Mouse (Mus musculus): ENCODE measurements around the gene Arsa. TPM values are rescaled to one million over a fixed set of nuclear protein-coding genes. Genes with fewer than 3 reads are reported as not detected.
A peak's percentile ranks its signal among the peaks of the same experiment; 100 is the strongest.

The Arsa gene
- polyA plus RNA-seq, 1 experiment = 17.2 TPM

- Histone ChIP-seq H3K4me3 (ENCODE audit: insufficient read depth, low read depth, low read length) (peak overlapping the region; percentile 23; the same call in 1 of the 2 replicates), H3K4me1 (ENCODE audit: control insufficient read depth, insufficient read depth, insufficient read length, low read length) (no peaks in the 10 kb centered on the region; the same call in 1 of the 2 replicates), H3K27ac (replicated peaks; ENCODE audit: low read depth, low read length) (peak overlapping the region; percentile 98)
These were observed 50.5 kb downstream of the Arsa start for GRCm38 (mm10) chr15:89426716-89427115.

DNA sequence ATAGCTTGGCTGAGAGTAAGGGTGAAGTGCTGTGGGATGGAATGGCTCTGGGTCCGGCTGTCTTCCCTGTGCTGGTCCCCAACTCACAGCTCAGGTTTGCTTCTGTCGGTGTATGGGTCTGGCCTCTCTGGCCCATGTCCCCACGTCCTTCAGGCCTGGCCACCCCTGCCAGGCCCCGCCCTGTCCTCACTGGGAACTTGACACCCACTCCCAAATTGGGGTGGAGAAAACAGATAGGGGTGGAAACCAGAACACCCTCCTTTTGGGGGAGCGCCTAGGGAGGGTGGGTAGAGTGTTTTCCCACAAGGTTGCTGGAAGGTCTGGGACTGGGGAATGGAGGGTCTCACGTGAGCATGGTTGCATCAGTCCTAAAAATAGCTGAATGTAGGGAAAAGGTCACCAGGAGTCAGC is 51.5 kb downstream of the Arsa start, which contains the start of gene Cpt1b:
Gene Cpt1b (minus strand): TSS at position 153 of the 411 bp plus-strand sequence.
- Histone ChIP-seq H3K4me1 (ENCODE audit: control insufficient read depth, insufficient read depth, insufficient read length, low read length) (no peaks in the 10 kb centered on the region; the same call in 1 of the 2 replicates), H3K27ac (replicated peaks; ENCODE audit: low read depth, low read length) (peak within 1 kb of the TSS; percentile 98), H3K4me3 (ENCODE audit: insufficient read depth, low read depth, low read length) (peak within 1 kb of the TSS; percentile 75)

DNA sequence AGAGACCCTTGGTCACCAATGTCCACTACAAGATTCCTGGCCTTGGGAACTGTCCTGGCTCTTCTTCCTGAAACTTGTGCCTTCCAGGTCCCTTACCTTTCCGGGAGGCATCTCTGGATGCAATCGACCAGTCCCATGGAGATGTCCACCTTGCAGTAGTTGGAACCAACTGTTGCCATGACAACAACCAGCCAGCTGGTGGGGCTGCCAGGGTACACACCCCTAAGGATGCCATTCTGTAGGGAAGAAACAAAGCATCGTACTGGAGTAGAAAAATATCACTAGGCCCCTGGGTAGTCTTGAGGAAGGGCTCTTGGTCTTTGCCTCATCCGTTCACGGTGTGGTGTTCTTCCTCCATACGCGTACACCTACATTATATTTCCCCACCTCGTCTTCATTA is 52.6 kb downstream of the Arsa start:
- H3K4me3 ChIP-seq (ENCODE audit: insufficient read depth, low read depth, low read length) = peak overlapping the region; percentile 75
- peaks cover 5% of the 10 kb centered on the region for H3K4me1 ChIP-seq (ENCODE audit: control insufficient read depth, insufficient read depth, insufficient read length, low read length)
- H3K27ac ChIP-seq (replicated peaks; ENCODE audit: low read depth, low read length) = peak overlapping the region; percentile 97

Other genes starting within 250 kb of the Arsa start
- 23.6 and 24.4 TPM in 2 replicates for gene Sbf1, start 162.1 kb downstream of the Arsa start, polyA plus RNA-seq (2012; ENCODE audit: insufficient read depth, insufficient read length, missing spikeins)
- not detected in 2 replicates for gene Adm2, start 154.7 kb downstream of the Arsa start, polyA plus RNA-seq (2012; ENCODE audit: insufficient read depth, insufficient read length, missing spikeins)
- gene Miox, start 143.0 kb downstream of the Arsa start, polyA plus RNA-seq (2012; ENCODE audit: insufficient read depth, insufficient read length, missing spikeins) = not detected in 2 replicates
- gene Lmf2, start 121.8 kb downstream of the Arsa start, polyA plus RNA-seq (2012; ENCODE audit: insufficient read depth, insufficient read length, missing spikeins) = 10.6 and 12.7 TPM in 2 replicates
- 59.3 and 60.2 TPM in 2 replicates for gene Ncaph2, start 121.7 kb downstream of the Arsa start, polyA plus RNA-seq (2012; ENCODE audit: insufficient read depth, insufficient read length, missing spikeins)
- gene Sco2, start 103.6 kb downstream of the Arsa start, polyA plus RNA-seq (2012; ENCODE audit: insufficient read depth, insufficient read length, missing spikeins) = 22.7 and 24.0 TPM in 2 replicates
- 0.55 TPM in 1 of 2 replicates, not detected in the other for gene Tymp, start 100.4 kb downstream of the Arsa start, polyA plus RNA-seq (2012; ENCODE audit: insufficient read depth, insufficient read length, missing spikeins)
- gene Odf3b, start 98.1 kb downstream of the Arsa start, polyA plus RNA-seq (2012; ENCODE audit: insufficient read depth, insufficient read length, missing spikeins) = not detected in 2 replicates
- not detected in 2 replicates for gene Klhdc7b, start 92.5 kb downstream of the Arsa start, polyA plus RNA-seq (2012; ENCODE audit: insufficient read depth, insufficient read length, missing spikeins)
- not detected in 2 replicates for gene Syce3, start 66.9 kb downstream of the Arsa start, polyA plus RNA-seq (2012; ENCODE audit: insufficient read depth, insufficient read length, missing spikeins)
- gene Cpt1b, start 51.6 kb downstream of the Arsa start, polyA plus RNA-seq (2012; ENCODE audit: insufficient read depth, insufficient read length, missing spikeins) = 440 and 455 TPM in 2 replicates
- gene C730034F03Rik, start 47.8 kb downstream of the Arsa start, polyA plus RNA-seq (2012; ENCODE audit: insufficient read depth, insufficient read length, missing spikeins) = 1.1 and 2.4 TPM in 2 replicates
- gene Gm44502, start 47.7 kb downstream of the Arsa start, polyA plus RNA-seq (2012; ENCODE audit: insufficient read depth, insufficient read length, missing spikeins) = 2.1 and 11.4 TPM in 2 replicates
- gene Chkb, start 47.5 kb downstream of the Arsa start, polyA plus RNA-seq (2012; ENCODE audit: insufficient read depth, insufficient read length, missing spikeins) = 151 and 203 TPM in 2 replicates
- gene Mapk8ip2, start 23.5 kb downstream of the Arsa start, polyA plus RNA-seq (2012; ENCODE audit: insufficient read depth, insufficient read length, missing spikeins) = not detected in 2 replicates
- 6.8 and 15.5 TPM in 2 replicates for gene Shank3, start 22.2 kb upstream of the Arsa start, polyA plus RNA-seq (2012; ENCODE audit: insufficient read depth, insufficient read length, missing spikeins)
- gene Acr, start 90.9 kb upstream of the Arsa start, polyA plus RNA-seq (2012; ENCODE audit: insufficient read depth, insufficient read length, missing spikeins) = not detected in 2 replicates
- gene Rabl2, start 114.5 kb upstream of the Arsa start, polyA plus RNA-seq (2012; ENCODE audit: insufficient read depth, insufficient read length, missing spikeins) = 2.7 and 4.4 TPM in 2 replicates